Mouse (Mus musculus): ENCODE results near the gene Ccdc12. TPM values are rescaled to one million over a fixed set of nuclear protein-coding genes. Genes with fewer than 3 reads are reported as not detected.

Ccdc12 gene
- polyA plus RNA-seq, 1 experiment from 2014 or later: 130 TPM

- no peak overlapping the region for H3K9ac ChIP-seq
Measured at GRCm38 (mm10) chr9:110631191-110631590, 25.1 kb upstream of the Ccdc12 start.

GRCm38 (mm10) chr9:110631651-110632275, 24.5 kb upstream of the Ccdc12 start:
- peak overlapping the region; percentile 56 for H3K4me2 ChIP-seq
- H3K27ac ChIP-seq: no peak overlapping the region
- WGBS: 30% methylated on average over 30 of the region's 30 CpGs
- H3K9ac ChIP-seq: no peak overlapping the region
- H3K4me3 ChIP-seq: peak overlapping the region; percentile 20; the same call in 1 of the 2 replicates
- peaks cover 39% of the 10 kb centered on the region; the same call in 1 of the 2 replicates for H3K36me3 ChIP-seq
- peaks cover 48% of the 10 kb centered on the region for H3K27me3 ChIP-seq
- ATAC-seq (replicated peaks; ENCODE audit: insufficient number of reproducible peaks, insufficient read depth, low FRiP score, low read depth): no peak
- peaks cover 8% of the 10 kb centered on the region for H3K4me1 ChIP-seq (replicated peaks)
- H3K9me3 ChIP-seq (replicated peaks): no peaks in the 10 kb centered on the region

More at GRCm38 (mm10) chr9:110631191-110631590, 25.1 kb upstream of the Ccdc12 start:
- Histone ChIP-seq H3K36me3 (peaks cover 39% of the 10 kb centered on the region; the same call in 1 of the 2 replicates), H3K4me3 (no peak overlapping the region), H3K4me2 (peak overlapping the region; percentile 56), H3K4me1 (replicated peaks) (peaks cover 8% of the 10 kb centered on the region), H3K27ac (no peak overlapping the region), H3K27me3 (peaks cover 48% of the 10 kb centered on the region), H3K9me3 (replicated peaks) (no peaks in the 10 kb centered on the region)
- ATAC-seq (replicated peaks; ENCODE audit: insufficient number of reproducible peaks, insufficient read depth, low FRiP score, low read depth): no peak
- WGBS: 29% methylated on average over 10 of the region's 10 CpGs

- H3K9ac ChIP-seq: no peak overlapping the region
- WGBS: 81% methylated on average over 15 of the region's 15 CpGs
- H3K9me3 ChIP-seq (replicated peaks): no peaks in the 10 kb centered on the region
- no peak overlapping the region for H3K4me2 ChIP-seq
- no peak overlapping the region for H3K27ac ChIP-seq
- no peak overlapping the region for H3K4me3 ChIP-seq
- H3K4me1 ChIP-seq (replicated peaks): peaks cover 8% of the 10 kb centered on the region
- peaks cover 48% of the 10 kb centered on the region for H3K27me3 ChIP-seq
- no peak for ATAC-seq (replicated peaks; ENCODE audit: insufficient number of reproducible peaks, insufficient read depth, low FRiP score, low read depth)
- peaks cover 30% of the 10 kb centered on the region; the same call in 1 of the 2 replicates for H3K36me3 ChIP-seq
Measured at GRCm38 (mm10) chr9:110632671-110633070, 23.6 kb upstream of the Ccdc12 start.

- WGBS: 72% methylated on average over 17 of the region's 17 CpGs
- peaks cover 25% of the 10 kb centered on the region; the same call in 1 of the 2 replicates for H3K36me3 ChIP-seq
- H3K4me3 ChIP-seq: no peak overlapping the region
- H3K27ac ChIP-seq: no peak overlapping the region
- H3K27me3 ChIP-seq: peaks cover 48% of the 10 kb centered on the region
- H3K4me2 ChIP-seq: no peak overlapping the region
- H3K9me3 ChIP-seq (replicated peaks): no peaks in the 10 kb centered on the region
- H3K4me1 ChIP-seq (replicated peaks): peaks cover 8% of the 10 kb centered on the region
- no peak overlapping the region for H3K9ac ChIP-seq
- no peak for ATAC-seq (replicated peaks; ENCODE audit: insufficient number of reproducible peaks, insufficient read depth, low FRiP score, low read depth)
Measured at GRCm38 (mm10) chr9:110633882-110634281, 22.4 kb upstream of the Ccdc12 start.

GRCm38 (mm10) chr9:110635225-110635624, 21.1 kb upstream of the Ccdc12 start:
- H3K36me3 ChIP-seq: peaks cover 21% of the 10 kb centered on the region; the same call in 1 of the 2 replicates
- H3K9me3 ChIP-seq (replicated peaks): no peaks in the 10 kb centered on the region
- H3K4me3 ChIP-seq: no peak overlapping the region
- ATAC-seq (replicated peaks; ENCODE audit: insufficient number of reproducible peaks, insufficient read depth, low FRiP score, low read depth): no peak
- H3K27me3 ChIP-seq: peaks cover 47% of the 10 kb centered on the region
- H3K4me2 ChIP-seq: no peak overlapping the region
- H3K4me1 ChIP-seq (replicated peaks): peaks cover 8% of the 10 kb centered on the region
- no peak overlapping the region for H3K27ac ChIP-seq
- H3K9ac ChIP-seq: no peak overlapping the region
- WGBS: 10% methylated on average over 19 of the region's 19 CpGs

GRCm38 (mm10) chr9:110638611-110639021, 17.7 kb upstream of the Ccdc12 start:
- Histone ChIP-seq H3K9me3 (replicated peaks) (no peaks in the 10 kb centered on the region), H3K36me3 (peaks cover 12% of the 10 kb centered on the region; the same call in 1 of the 2 replicates), H3K4me1 (replicated peaks) (no peaks in the 10 kb centered on the region), H3K9ac (no peak overlapping the region), H3K27me3 (peaks cover 16% of the 10 kb centered on the region; the same call in 1 of the 2 replicates), H3K4me2 (no peak overlapping the region), H3K4me3 (no peak overlapping the region), H3K27ac (no peak overlapping the region)
- no peak for ATAC-seq (replicated peaks; ENCODE audit: insufficient number of reproducible peaks, insufficient read depth, low FRiP score, low read depth)
- WGBS: 70% methylated on average over 10 of the region's 10 CpGs

- Histone ChIP-seq H3K4me2 (no peak overlapping the region), H3K4me1 (replicated peaks) (peaks cover 6% of the 10 kb centered on the region; the same call in 1 of the 2 replicates), H3K4me3 (no peak overlapping the region), H3K9ac (no peak overlapping the region), H3K36me3 (no peaks in the 10 kb centered on the region), H3K27ac (no peak overlapping the region), H3K27me3 (no peaks in the 10 kb centered on the region), H3K9me3 (replicated peaks) (no peaks in the 10 kb centered on the region)
- no peak for ATAC-seq (replicated peaks; ENCODE audit: insufficient number of reproducible peaks, insufficient read depth, low FRiP score, low read depth)
- 68% methylated on average over 5 of the region's 5 CpGs for whole genome bisulfite sequencing
Measured at GRCm38 (mm10) chr9:110641006-110641405, 15.3 kb upstream of the Ccdc12 start.

GRCm38 (mm10) chr9:110642812-110643524, 13.3 kb upstream of the Ccdc12 start:
- Histone ChIP-seq H3K27me3 (no peaks in the 10 kb centered on the region), H3K9ac (no peak overlapping the region), H3K4me3 (no peak overlapping the region), H3K4me1 (replicated peaks) (peaks cover 6% of the 10 kb centered on the region; the same call in 1 of the 2 replicates), H3K4me2 (no peak overlapping the region), H3K27ac (no peak overlapping the region), H3K36me3 (no peaks in the 10 kb centered on the region), H3K9me3 (replicated peaks) (no peaks in the 10 kb centered on the region)
- no peak for ATAC-seq (replicated peaks; ENCODE audit: insufficient number of reproducible peaks, insufficient read depth, low FRiP score, low read depth)
- 55% methylated on average over 5 of the region's 5 CpGs for WGBS

GRCm38 (mm10) chr9:110643787-110644186, 12.5 kb upstream of the Ccdc12 start:
- no peak overlapping the region for H3K4me3 ChIP-seq
- ATAC-seq (replicated peaks; ENCODE audit: insufficient number of reproducible peaks, insufficient read depth, low FRiP score, low read depth): no peak
- H3K27me3 ChIP-seq: no peaks in the 10 kb centered on the region
- no peak overlapping the region for H3K27ac ChIP-seq
- H3K9me3 ChIP-seq (replicated peaks): no peaks in the 10 kb centered on the region
- H3K9ac ChIP-seq: no peak overlapping the region
- no peaks in the 10 kb centered on the region for H3K36me3 ChIP-seq
- 58% methylated on average over 9 of the region's 9 CpGs for whole genome bisulfite sequencing
- peaks cover 9% of the 10 kb centered on the region; the same call in 1 of the 2 replicates for H3K4me1 ChIP-seq (replicated peaks)
- H3K4me2 ChIP-seq: no peak overlapping the region

GRCm38 (mm10) chr9:110644295-110644694, 12.0 kb upstream of the Ccdc12 start:
- Histone ChIP-seq H3K9ac (no peak overlapping the region), H3K4me3 (no peak overlapping the region), H3K9me3 (replicated peaks) (no peaks in the 10 kb centered on the region), H3K4me2 (no peak overlapping the region), H3K36me3 (no peaks in the 10 kb centered on the region), H3K27ac (no peak overlapping the region), H3K27me3 (no peaks in the 10 kb centered on the region), H3K4me1 (replicated peaks) (peaks cover 10% of the 10 kb centered on the region; the same call in 1 of the 2 replicates)
- WGBS: 89% methylated on average over 10 of the region's 10 CpGs
- no peak for ATAC-seq (replicated peaks; ENCODE audit: insufficient number of reproducible peaks, insufficient read depth, low FRiP score, low read depth)

GRCm38 (mm10) chr9:110645219-110645618, 11.1 kb upstream of the Ccdc12 start:
- H3K4me3 ChIP-seq: no peak overlapping the region
- H3K9me3 ChIP-seq (replicated peaks): no peaks in the 10 kb centered on the region
- WGBS: 68% methylated on average over 9 of the region's 9 CpGs
- H3K4me1 ChIP-seq (replicated peaks): peaks cover 10% of the 10 kb centered on the region; the same call in 1 of the 2 replicates
- no peaks in the 10 kb centered on the region for H3K27me3 ChIP-seq
- H3K4me2 ChIP-seq: 0 out of 2 replicates have a peak overlapping the region, but pooled peaks have one; percentile 24
- no peak overlapping the region for H3K27ac ChIP-seq
- ATAC-seq (replicated peaks; ENCODE audit: insufficient number of reproducible peaks, insufficient read depth, low FRiP score, low read depth): no peak
- no peak overlapping the region for H3K9ac ChIP-seq
- no peaks in the 10 kb centered on the region for H3K36me3 ChIP-seq

Measured in heart, embryonic 15.5 days (tissue).